Mouse (Mus musculus) kidney, embryonic 16.5 days (tissue): ENCODE results near the gene Ccpg1os. TPM values are rescaled to one million over a fixed set of nuclear protein-coding genes. Genes with fewer than 3 reads are reported as not detected.

Experiments used
- ATAC-seq: fragments of 200-750 bp; cut with Nextera tagmentation; 2 replicates; pipeline ENCODE4 v1.8.0; 2017; ENCODE audit warnings: moderate TSS enrichment; ENCODE audit not compliant: low FRiP score, low TSS enrichment
- H3K27ac ChIP-seq: fragments of 300-500 bp; sonication (generic); 2 replicates; pipeline ENCODE4 v1.5.1; 2014; ENCODE audit warnings: low read length
- H3K27me3 ChIP-seq: fragments of 300-500 bp; sonication (generic); 2 replicates; pipeline ENCODE4 v1.6.1; 2014; ENCODE audit warnings: low read length, control low read depth, mixed read lengths; ENCODE audit not compliant: insufficient read depth
- H3K36me3 ChIP-seq: fragments of 300-500 bp; sonication (generic); 2 replicates; pipeline ENCODE4 v1.6.1; 2014; ENCODE audit warnings: low read length, control low read depth, mixed read lengths; ENCODE audit not compliant: insufficient read depth
- H3K4me1 ChIP-seq: fragments of 300-500 bp; sonication (generic); 2 replicates; pipeline ENCODE4 v1.6.1; 2014; ENCODE audit warnings: low read length, control low read depth, mixed read lengths; ENCODE audit not compliant: insufficient read depth
- H3K4me2 ChIP-seq: fragments of 300-500 bp; sonication (generic); replicated peaks from 2 replicates; pipeline ENCODE4 v1.6.1; 2014; ENCODE audit warnings: low read depth, low read length
- H3K4me3 ChIP-seq: fragments of 300-500 bp; sonication (generic); 2 replicates; pipeline ENCODE4 v1.5.1; 2014; ENCODE audit warnings: mild to moderate bottlenecking, low read length
- H3K9ac ChIP-seq: fragments of 300-500 bp; sonication (generic); replicated peaks from 2 replicates; pipeline ENCODE4 v1.6.1; 2014; ENCODE audit warnings: low read length
- H3K9me3 ChIP-seq: fragments of 300-500 bp; sonication (generic); 2 replicates; pipeline ENCODE4 v1.6.1; 2016; ENCODE audit warnings: low read length, control low read depth
- WGBS: fragments of 180-500 bp; shearing (Covaris S2); extraction: QIAGEN DNeasy Blood & Tissue Kit; methylation state at CpG from one replicate; pipeline ENCODE4 v1.1.7; 2014; 5-methylcytosine and 5-hydroxymethylcytosine counted together
- polyA plus RNA-seq: library from polyadenylated mRNA; unstranded; fragments of >200 nt; fragmentation: Nextera tagmentation; extraction: Ambion mirVana; gene quantifications from 2 replicates; pipeline ENCODE4 v1.2.1, GENCODE M21; 2015

The Ccpg1os gene
- polyA plus RNA-seq, 1 experiment from 2014 or later: 19.5 TPM

GRCm38 (mm10) chr9:73008384-73008783 lies 23.2 kb upstream of the Ccpg1os start:
- WGBS: 46% methylated on average over 3 of the region's 3 CpGs
- H3K4me2 ChIP-seq: no peak overlapping the region
- no peak for ATAC-seq
- H3K9me3 ChIP-seq: no peaks in the 10 kb centered on the region
- no peak overlapping the region for H3K27ac ChIP-seq
- H3K4me1 ChIP-seq: no peaks in the 10 kb centered on the region
- H3K9ac ChIP-seq: no peak overlapping the region
- peaks cover 21% of the 10 kb centered on the region; the same call in 1 of the 2 replicates for H3K36me3 ChIP-seq
- H3K4me3 ChIP-seq: no peak overlapping the region
- no peaks in the 10 kb centered on the region for H3K27me3 ChIP-seq

- Histone ChIP-seq H3K9ac (no peak overlapping the region), H3K36me3 (peaks cover 13% of the 10 kb centered on the region; the same call in 1 of the 2 replicates), H3K4me1 (no peaks in the 10 kb centered on the region), H3K4me3 (no peak overlapping the region), H3K27ac (no peak overlapping the region), H3K9me3 (no peaks in the 10 kb centered on the region), H3K4me2 (no peak overlapping the region), H3K27me3 (no peaks in the 10 kb centered on the region)
- ATAC-seq: no peak
- 93% methylated on average over 3 of the region's 3 CpGs for WGBS
Observed at GRCm38 (mm10) chr9:73006175-73006574, 21.0 kb upstream of the Ccpg1os start.

- no peak overlapping the region for H3K4me3 ChIP-seq
- H3K9me3 ChIP-seq: no peaks in the 10 kb centered on the region
- no peak overlapping the region for H3K27ac ChIP-seq
- peaks cover 10% of the 10 kb centered on the region; the same call in 1 of the 2 replicates for H3K36me3 ChIP-seq
- no peak for ATAC-seq
- 83% methylated on average over 6 of the region's 6 CpGs for WGBS
- no peaks in the 10 kb centered on the region for H3K27me3 ChIP-seq
- H3K9ac ChIP-seq: no peak overlapping the region
- no peaks in the 10 kb centered on the region for H3K4me1 ChIP-seq
- no peak overlapping the region for H3K4me2 ChIP-seq
Observed at GRCm38 (mm10) chr9:73005106-73005505, 19.9 kb upstream of the Ccpg1os start.

DNA sequence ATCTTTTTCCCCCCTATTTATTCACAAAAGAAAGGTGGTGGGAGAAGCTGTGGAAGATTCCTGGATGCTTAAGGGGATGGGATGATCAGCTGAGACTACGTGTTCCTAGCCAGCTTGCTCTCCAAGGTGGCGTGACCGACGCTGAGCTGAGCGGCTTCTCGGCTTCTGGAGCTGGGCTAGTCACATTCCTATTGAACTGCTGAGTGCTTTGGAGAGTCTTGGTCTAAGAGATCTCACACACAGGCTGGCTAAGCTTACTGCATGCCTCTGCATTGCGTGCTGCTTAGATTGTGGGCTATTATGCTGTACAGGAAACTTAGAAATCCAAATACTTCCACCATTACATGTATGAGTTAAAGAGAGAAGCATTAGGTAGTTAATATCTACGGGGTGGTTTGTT lies 18.9 kb upstream of the Ccpg1os start:
- no peaks in the 10 kb centered on the region for H3K27me3 ChIP-seq
- no peak for ATAC-seq
- no peak overlapping the region for H3K9ac ChIP-seq
- no peak overlapping the region for H3K4me3 ChIP-seq
- no peaks in the 10 kb centered on the region for H3K4me1 ChIP-seq
- 87% methylated on average over 8 of the region's 8 CpGs for WGBS
- H3K36me3 ChIP-seq: peaks cover 10% of the 10 kb centered on the region; the same call in 1 of the 2 replicates
- no peaks in the 10 kb centered on the region for H3K9me3 ChIP-seq
- H3K4me2 ChIP-seq: no peak overlapping the region
- H3K27ac ChIP-seq: no peak overlapping the region

GRCm38 (mm10) chr9:73002177-73002576 lies 17.0 kb upstream of the Ccpg1os start:
- H3K4me3 ChIP-seq: no peak overlapping the region
- H3K27ac ChIP-seq: no peak overlapping the region

DNA sequence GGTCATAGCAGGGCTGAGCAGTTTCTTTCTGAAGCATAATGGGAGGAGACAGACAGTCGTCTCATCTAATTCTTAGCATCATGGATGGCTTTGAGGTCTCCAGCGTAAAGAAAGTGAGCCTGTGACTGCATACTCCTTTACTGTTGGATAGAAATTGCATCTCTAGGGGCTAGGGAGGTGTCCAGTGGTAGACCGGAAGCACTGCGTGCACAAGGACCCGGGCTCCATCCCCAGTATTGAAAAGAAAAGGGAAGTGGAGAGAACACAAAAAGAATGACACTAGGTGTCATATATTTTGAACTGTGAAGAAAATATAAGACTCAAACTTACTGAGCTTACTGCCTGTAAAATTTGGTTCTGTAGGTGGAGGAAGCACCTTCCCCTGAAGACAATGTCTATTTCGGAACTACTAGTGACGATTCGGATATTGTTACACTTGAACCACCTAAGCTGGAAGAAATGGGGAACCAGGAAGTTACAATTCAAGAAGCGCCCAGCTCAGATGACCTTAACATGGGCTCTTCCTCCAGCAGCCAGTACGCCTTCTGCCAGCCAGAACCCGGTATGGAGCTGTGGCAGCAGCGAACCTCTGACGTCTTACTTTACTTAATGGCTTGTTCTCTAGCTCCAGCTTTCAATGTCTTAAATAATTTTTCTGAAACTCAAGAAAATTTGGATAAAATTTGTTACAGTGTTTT lies 16.3 kb upstream of the Ccpg1os start:
- 86% methylated on average over 13 of the region's 13 CpGs for WGBS
- Histone ChIP-seq H3K9ac (no peak overlapping the region), H3K4me3 (no peak overlapping the region), H3K4me2 (no peak overlapping the region), H3K36me3 (peaks cover 7% of the 10 kb centered on the region; the same call in 1 of the 2 replicates), H3K4me1 (no peaks in the 10 kb centered on the region), H3K9me3 (no peaks in the 10 kb centered on the region), H3K27me3 (no peaks in the 10 kb centered on the region), H3K27ac (no peak overlapping the region)
- ATAC-seq: no peak

More at GRCm38 (mm10) chr9:73002177-73002576, 17.0 kb upstream of the Ccpg1os start:
- H3K27me3 ChIP-seq: no peaks in the 10 kb centered on the region
- no peaks in the 10 kb centered on the region for H3K9me3 ChIP-seq
- 67% methylated on average over 3 of the region's 3 CpGs for WGBS
- H3K4me1 ChIP-seq: no peaks in the 10 kb centered on the region
- H3K4me2 ChIP-seq: no peak overlapping the region
- no peak for ATAC-seq
- 0 out of 2 replicates have a peak overlapping the region, but pooled peaks have one; percentile 23 for H3K9ac ChIP-seq
- peaks cover 7% of the 10 kb centered on the region; the same call in 1 of the 2 replicates for H3K36me3 ChIP-seq

DNA sequence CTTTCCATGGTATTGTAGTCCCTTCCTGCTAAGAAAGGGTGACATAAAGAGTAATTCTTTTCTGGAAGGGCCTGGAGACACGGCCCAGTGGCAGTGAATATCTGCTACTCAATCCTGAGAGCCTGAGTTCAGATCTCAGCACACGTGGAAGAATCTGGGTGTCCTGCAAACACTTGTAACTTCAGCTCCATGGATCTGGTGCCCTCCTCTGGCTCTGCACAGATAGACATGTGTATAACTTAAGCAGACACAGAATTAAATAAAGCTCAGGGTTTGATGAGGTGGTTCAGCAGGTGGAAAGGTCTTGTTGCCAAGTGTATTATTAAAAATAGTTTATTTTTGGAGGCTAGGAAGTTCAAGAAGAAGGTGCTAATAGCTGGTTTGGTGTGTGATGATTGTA lies 15.3 kb upstream of the Ccpg1os start:
- Histone ChIP-seq H3K9ac (no peak overlapping the region), H3K4me1 (no peaks in the 10 kb centered on the region), H3K4me2 (no peak overlapping the region), H3K27me3 (no peaks in the 10 kb centered on the region), H3K9me3 (no peaks in the 10 kb centered on the region), H3K4me3 (no peak overlapping the region), H3K36me3 (peaks cover 3% of the 10 kb centered on the region; the same call in 1 of the 2 replicates), H3K27ac (no peak overlapping the region)
- ATAC-seq: no peak
- WGBS: 84% methylated on average over 2 of the region's 2 CpGs

DNA sequence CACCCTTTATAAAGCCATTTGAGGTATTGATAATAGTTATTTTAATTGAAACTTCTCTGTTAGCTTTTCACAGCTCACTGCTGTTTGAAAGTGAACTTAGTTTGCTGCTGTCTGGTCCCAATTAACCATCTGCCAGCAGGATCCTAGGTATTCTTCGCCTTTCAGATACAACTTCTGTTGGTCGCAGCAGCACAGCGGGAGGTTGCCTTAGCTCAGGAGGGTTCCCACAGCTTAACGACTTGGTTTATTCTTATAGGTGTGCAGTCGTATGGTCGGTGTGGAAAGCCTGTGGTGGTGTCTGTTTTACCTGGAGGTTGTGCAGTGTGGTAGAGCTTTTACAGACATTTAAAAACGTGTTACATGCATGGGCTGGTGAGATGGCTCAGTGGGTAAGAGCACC lies 11.6 kb upstream of the Ccpg1os start:
- Histone ChIP-seq H3K4me1 (no peaks in the 10 kb centered on the region), H3K9me3 (no peaks in the 10 kb centered on the region), H3K4me2 (no peak overlapping the region), H3K27ac (no peak overlapping the region), H3K9ac (no peak overlapping the region), H3K36me3 (no peaks in the 10 kb centered on the region), H3K4me3 (no peak overlapping the region), H3K27me3 (no peaks in the 10 kb centered on the region)
- 65% methylated on average over 7 of the region's 7 CpGs for WGBS
- ATAC-seq: no peak

- ATAC-seq: no peak
- Histone ChIP-seq H3K27ac (no peak overlapping the region), H3K4me1 (no peaks in the 10 kb centered on the region), H3K36me3 (no peaks in the 10 kb centered on the region), H3K4me2 (no peak overlapping the region), H3K4me3 (no peak overlapping the region), H3K9me3 (no peaks in the 10 kb centered on the region), H3K27me3 (no peaks in the 10 kb centered on the region), H3K9ac (no peak overlapping the region)
Observed at GRCm38 (mm10) chr9:72996167-72996566, 11.0 kb upstream of the Ccpg1os start.

GRCm38 (mm10) chr9:72992576-72992975 lies 7.4 kb upstream of the Ccpg1os start:
- Histone ChIP-seq H3K4me3 (no peak overlapping the region), H3K4me2 (no peak overlapping the region), H3K9me3 (no peaks in the 10 kb centered on the region), H3K9ac (no peak overlapping the region), H3K36me3 (no peaks in the 10 kb centered on the region), H3K27ac (no peak overlapping the region), H3K27me3 (no peaks in the 10 kb centered on the region), H3K4me1 (no peaks in the 10 kb centered on the region)
- no peak for ATAC-seq
- 86% methylated on average over 5 of the region's 5 CpGs for WGBS
